In the genomic region with DNA sequence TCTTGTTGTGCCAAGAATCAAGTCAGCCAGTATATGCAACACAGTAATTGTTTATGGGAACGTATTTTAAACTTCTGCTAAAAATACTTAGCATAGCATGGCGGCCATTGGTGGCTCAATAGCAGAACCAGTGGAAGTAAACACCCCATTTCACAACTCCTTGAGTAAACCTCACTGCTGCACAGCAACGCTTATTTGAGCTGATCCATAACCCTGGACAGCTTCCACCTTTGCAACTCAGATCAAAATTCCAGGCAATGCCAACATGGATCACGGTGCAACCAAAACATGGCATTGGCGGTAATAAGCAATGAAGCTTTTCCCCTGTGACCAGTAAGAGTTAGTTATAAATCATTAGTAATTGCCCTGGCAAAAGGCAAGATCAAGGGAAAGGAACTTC, we compare ENCODE assay signal across 30 mouse cellular contexts.
"Had no signal": no experiment of that assay in that cellular context is flagged by ENCODE, and none has a peak within 500 bp of the region (broad histone marks: within the 10 kb centered on the region; RNA-seq: fewer than 3 reads in every experiment).

No protein-coding gene starts in this region.

- ATAC-seq: lung, postnatal 0 days; midbrain, embryonic 13.5 days; midbrain, embryonic 15.5 days; midbrain, embryonic 16.5 days had no signal

- H3K27me3 ChIP-seq: limb, embryonic 12.5 days; limb, embryonic 15.5 days; liver, embryonic 13.5 days; liver, embryonic 15.5 days; lung, embryonic 15.5 days; megakaryocyte, embryonic 14.5 days; midbrain, embryonic 13.5 days; midbrain, embryonic 15.5 days; neural tube, embryonic 12.5 days had no signal

- DNase-seq: layer of hippocampus, postnatal 36 days; left cerebral cortex, postnatal 4 days; liver, embryonic 13.5 days; lung, adult 18-20 months; lung, adult 2 months; lung, embryonic 14.5 days; lung, postnatal 10 days; lung, postnatal 14 days; lung, postnatal 36 days; lung, postnatal 4 days; midbrain, embryonic 14.5 days had no signal

- H3K9ac ChIP-seq: limb, embryonic 12.5 days; limb, embryonic 13.5 days; limb, embryonic 15.5 days; liver, embryonic 13.5 days; liver, embryonic 14.5 days; liver, embryonic 15.5 days; lung, embryonic 14.5 days; lung, embryonic 15.5 days; midbrain, embryonic 12.5 days; midbrain, embryonic 13.5 days; midbrain, embryonic 15.5 days; neural tube, embryonic 12.5 days had no signal

- H3K9me3 ChIP-seq: limb, embryonic 10.5 days; limb, embryonic 12.5 days; limb, embryonic 15.5 days; liver, embryonic 13.5 days; liver, embryonic 15.5 days; lung, embryonic 15.5 days; midbrain, embryonic 10.5 days had no signal

- H3K4me3 ChIP-seq: left cerebral cortex, adult 2 months; limb, embryonic 10.5 days; limb, embryonic 12.5 days; limb, embryonic 13.5 days; limb, embryonic 15.5 days; liver, embryonic 13.5 days; liver, embryonic 15.5 days; lung, embryonic 15.5 days; megakaryocyte, embryonic 14.5 days; midbrain, embryonic 10.5 days; midbrain, embryonic 12.5 days; midbrain, embryonic 13.5 days; midbrain, embryonic 15.5 days; myocyte; neural tube, embryonic 12.5 days had no signal

- H3K36me3 ChIP-seq: limb, embryonic 10.5 days; limb, embryonic 12.5 days; limb, embryonic 13.5 days; limb, embryonic 15.5 days; liver, embryonic 13.5 days; liver, embryonic 15.5 days; lung, embryonic 15.5 days; midbrain, embryonic 10.5 days; midbrain, embryonic 12.5 days; midbrain, embryonic 15.5 days; neural tube, embryonic 12.5 days had no signal

- H3K27ac ChIP-seq: left cerebral cortex, adult 2 months; limb, embryonic 12.5 days; limb, embryonic 13.5 days; limb, embryonic 15.5 days; liver, embryonic 13.5 days; liver, embryonic 14.5 days; liver, embryonic 15.5 days; lung, embryonic 15.5 days; macrophage; midbrain, embryonic 10.5 days; midbrain, embryonic 12.5 days; midbrain, embryonic 13.5 days; midbrain, embryonic 15.5 days; neural tube, embryonic 12.5 days had no signal

- H3K4me1 ChIP-seq: liver, embryonic 13.5 days; liver, embryonic 15.5 days; lung, embryonic 15.5 days; megakaryocyte, embryonic 14.5 days had no signal

- H3K4me2 ChIP-seq: limb, embryonic 12.5 days; limb, embryonic 13.5 days; limb, embryonic 15.5 days; liver, embryonic 13.5 days; liver, embryonic 15.5 days; lung, embryonic 14.5 days; lung, embryonic 15.5 days; midbrain, embryonic 11.5 days; midbrain, embryonic 12.5 days; midbrain, embryonic 13.5 days; midbrain, embryonic 15.5 days; neural tube, embryonic 12.5 days had no signal
